ENCODE assay signal across 11 mouse cellular contexts in genomic region chrX:169438626-169439025, GRCm38 (mm10).
DNase-seq lines count a peak whose midpoint lies in the region; ATAC-seq and TF ChIP-seq lines count a peak whose summit lies in the region.
"Had no signal": no experiment of that assay in that cellular context is flagged by ENCODE, and none has a peak within 500 bp of the region (broad histone marks: within the 10 kb centered on the region; RNA-seq: fewer than 3 reads in every experiment).

No protein-coding gene starts in this region.

- no peaks in the 10 kb centered on the region for H3K36me3 ChIP-seq in kidney, embryonic 15.5 days
- no peaks in the 10 kb centered on the region for H3K36me3 ChIP-seq in hindbrain, postnatal 0 days (ENCODE audit: insufficient read depth, low read length)
- no peaks in the 10 kb centered on the region for H3K36me3 ChIP-seq in forebrain, embryonic 15.5 days
- H3K36me3 ChIP-seq: embryonic facial prominence, embryonic 15.5 days; intestine, embryonic 15.5 days; liver, embryonic 15.5 days had no signal

- H3K4me2 ChIP-seq in kidney, embryonic 15.5 days = no peak overlapping the region
- H3K4me2 ChIP-seq in hindbrain, postnatal 0 days (ENCODE audit: low read depth, low read length) = no peak overlapping the region
- no peak overlapping the region for H3K4me2 ChIP-seq in forebrain, embryonic 15.5 days (replicated peaks)
- H3K4me2 ChIP-seq: embryonic facial prominence, embryonic 15.5 days; intestine, embryonic 15.5 days; liver, embryonic 15.5 days had no signal

- 78% methylated on average over 1 of the region's 1 CpGs for WGBS in kidney, embryonic 15.5 days
- 59% methylated on average over 1 of the region's 1 CpGs for WGBS in large intestine, adult 2 months
- WGBS in hindbrain, postnatal 0 days = 80% methylated on average over 1 of the region's 1 CpGs
- 73% methylated on average over 1 of the region's 1 CpGs for WGBS in forebrain, embryonic 15.5 days

- no peak overlapping the region for H3K27ac ChIP-seq in kidney, embryonic 15.5 days
- H3K27ac ChIP-seq in hindbrain, postnatal 0 days = no peak overlapping the region
- H3K27ac ChIP-seq in forebrain, embryonic 15.5 days (replicated peaks) = no peak overlapping the region
- H3K27ac ChIP-seq: embryonic facial prominence, embryonic 15.5 days; intestine, embryonic 15.5 days; liver, embryonic 15.5 days had no signal

- H3K4me1 ChIP-seq in kidney, embryonic 15.5 days = no peaks in the 10 kb centered on the region
- H3K4me1 ChIP-seq in hindbrain, postnatal 0 days (ENCODE audit: insufficient read depth, low read length) = no peaks in the 10 kb centered on the region
- H3K4me1 ChIP-seq in forebrain, embryonic 15.5 days = no peaks in the 10 kb centered on the region
- H3K4me1 ChIP-seq: embryonic facial prominence, embryonic 15.5 days; intestine, embryonic 15.5 days; liver, embryonic 15.5 days had no signal

- H3K9ac ChIP-seq in kidney, embryonic 15.5 days = no peak overlapping the region
- no peak overlapping the region for H3K9ac ChIP-seq in hindbrain, postnatal 0 days (replicated peaks; ENCODE audit: low read length)
- H3K9ac ChIP-seq in forebrain, embryonic 15.5 days (replicated peaks) = no peak overlapping the region
- H3K9ac ChIP-seq: embryonic facial prominence, embryonic 15.5 days; intestine, embryonic 15.5 days; liver, embryonic 15.5 days had no signal

- H3K27me3 ChIP-seq in kidney, embryonic 15.5 days = no peaks in the 10 kb centered on the region; the same call in 1 of the 2 replicates
- no peaks in the 10 kb centered on the region for H3K27me3 ChIP-seq in hindbrain, postnatal 0 days (ENCODE audit: insufficient read depth, low read length)
- no peaks in the 10 kb centered on the region for H3K27me3 ChIP-seq in forebrain, embryonic 15.5 days
- H3K27me3 ChIP-seq: embryonic facial prominence, embryonic 15.5 days; intestine, embryonic 15.5 days; liver, embryonic 15.5 days had no signal

- H3K9me3 ChIP-seq in kidney, embryonic 15.5 days (replicated peaks) = no peaks in the 10 kb centered on the region
- no peaks in the 10 kb centered on the region for H3K9me3 ChIP-seq in hindbrain, postnatal 0 days (ENCODE audit: low read length)
- H3K9me3 ChIP-seq in forebrain, embryonic 15.5 days = no peaks in the 10 kb centered on the region
- H3K9me3 ChIP-seq: embryonic facial prominence, embryonic 15.5 days; intestine, embryonic 15.5 days; liver, embryonic 15.5 days had no signal

- DNase-seq in kidney, postnatal 10 days = peak; percentile 19
- DNase-seq in ES-CJ7 (ENCODE audit: low read depth, low spot score) (peak; percentile 3), ZHBTc4 (ENCODE audit: low read depth, low spot score) (peak; percentile 6)
- DNase-seq in large intestine, adult 2 months (ENCODE audit: low read depth, low spot score) = peak; percentile 3
- no peak for DNase-seq in hindbrain, postnatal 0 days (ENCODE audit: low spot score)
- DNase-seq in spleen, adult 18-20 months = no peak

- ATAC-seq in kidney, embryonic 15.5 days (replicated peaks; ENCODE audit: low FRiP score) = no peak
- ATAC-seq in hindbrain, postnatal 0 days = no peak
- ATAC-seq in forebrain, embryonic 15.5 days (replicated peaks) = no peak
- ATAC-seq: intestine, embryonic 15.5 days had no signal

- no peak for TF ChIP-seq CTCF in hindbrain, postnatal 0 days (IDR thresholded peaks at IDR 0.05; ENCODE audit: low read depth)

- no peak overlapping the region for H3K4me3 ChIP-seq in kidney, embryonic 15.5 days (replicated peaks)
- H3K4me3 ChIP-seq in hindbrain, postnatal 0 days (ENCODE audit: low read length) = no peak overlapping the region
- H3K4me3 ChIP-seq in forebrain, embryonic 15.5 days = no peak overlapping the region
- H3K4me3 ChIP-seq: embryonic facial prominence, embryonic 15.5 days; intestine, embryonic 15.5 days; liver, embryonic 15.5 days had no signal

Comparison
In these comparisons a context has a peak if more than half of its experiments do, and no peak if none do; other contexts are left out.
1. DNase-seq: peak in kidney, postnatal 10 days (single experiment), ES-CJ7 (single experiment), ZHBTc4 (single experiment) and large intestine, adult 2 months (single experiment); none in hindbrain, postnatal 0 days (single experiment) and spleen, adult 18-20 months (0 of 2).